ENCODE assay signal across 25 mouse cellular contexts in genomic region chr7:141056976-141057375, GRCm38 (mm10). TPM values are rescaled to one million over a fixed set of nuclear protein-coding genes. Genes with fewer than 3 reads are reported as not detected.
DNase-seq lines count a peak whose midpoint lies in the region; ATAC-seq and TF ChIP-seq lines count a peak whose summit lies in the region.
"Had no signal": no experiment of that assay in that cellular context is flagged by ENCODE, and none has a peak within 500 bp of the region (broad histone marks: within the 10 kb centered on the region; RNA-seq: fewer than 3 reads in every experiment).

No protein-coding gene starts in this region.

- no peak overlapping the region for H3K4me2 ChIP-seq in CH12.LX (ENCODE audit: insufficient read depth, low read depth, poor library complexity, severe bottlenecking)
- H3K4me2 ChIP-seq: embryonic facial prominence, embryonic 13.5 days; forebrain, embryonic 13.5 days; hindbrain, embryonic 12.5 days had no signal

- H3K9me3 ChIP-seq in CH12.LX (replicated peaks; ENCODE audit: low read length) = peaks cover 16% of the 10 kb centered on the region
- H3K9me3 ChIP-seq in heart, embryonic 10.5 days = no peaks in the 10 kb centered on the region
- H3K9me3 ChIP-seq: embryonic facial prominence, embryonic 13.5 days; forebrain, embryonic 13.5 days; hindbrain, embryonic 12.5 days had no signal

- 78% methylated on average over 6 of the region's 6 CpGs for WGBS in heart, embryonic 10.5 days

- ATAC-seq in granulocyte monocyte progenitor cell, adult 5-6 weeks (replicated peaks; ENCODE audit: poor library complexity, severe bottlenecking) = peak; percentile 86
- ATAC-seq: forebrain, embryonic 13.5 days; forebrain, postnatal 0 days; hindbrain, embryonic 16.5 days; inflammation-experienced regulatory T-cells, adult 6 months; intestine, postnatal 0 days had no signal

- no peaks in the 10 kb centered on the region for H3K79me2 ChIP-seq in CH12.LX (replicated peaks; ENCODE audit: control insufficient read depth, extremely low read depth, insufficient read depth, poor library complexity, severe bottlenecking)

- H3K27ac ChIP-seq in CH12.LX (ENCODE audit: insufficient read depth, low read depth) = no peak overlapping the region
- H3K27ac ChIP-seq in heart, embryonic 10.5 days = no peak overlapping the region
- H3K27ac ChIP-seq: embryonic facial prominence, embryonic 13.5 days; forebrain, embryonic 13.5 days; gastrocnemius, adult 2 months; hindbrain, embryonic 12.5 days had no signal

- dilution Hi-C loops in CH12.LX (cut with MboI; ENCODE audit: extremely low pct_ligation_motif_present, extremely low pct_unique_long_range_greater_than_20kb, low sequenced_read_pairs) = no loop called here

- no peak for TF ChIP-seq RAD21 in CH12.LX (IDR thresholded peaks at IDR 0.05; ENCODE audit: low read depth, low read length)

- no peak overlapping the region for H3K9ac ChIP-seq in CH12.LX (ENCODE audit: insufficient read depth, low read depth)
- H3K9ac ChIP-seq: embryonic facial prominence, embryonic 13.5 days; forebrain, embryonic 13.5 days; forebrain, postnatal 0 days; hindbrain, embryonic 12.5 days had no signal

- TF ChIP-seq EP300 in CH12.LX (IDR thresholded peaks at IDR 0.05; ENCODE audit: low read length) = peak; percentile 45; the same call in 1 of the 2 replicates

- no peak for TF ChIP-seq CTCF in CH12.LX (conservative IDR thresholded peaks at IDR 0.05 in 1 of 2, IDR thresholded peaks at IDR 0.05 in 1 of 2; ENCODE audit: low read depth in 2 of 2, low read length in 2 of 2)

- H3K36me3 ChIP-seq in CH12.LX (replicated peaks in 1 of 2; ENCODE audit: control insufficient read depth in 1 of 2, insufficient read depth in 1 of 2, low read length in 1 of 2) = no peaks in the 10 kb centered on the region
- H3K36me3 ChIP-seq in splenic B cell, adult 2 months (ENCODE audit: control insufficient read depth, insufficient read depth, low read length, poor library complexity, severe bottlenecking) = no peaks in the 10 kb centered on the region
- no peaks in the 10 kb centered on the region for H3K36me3 ChIP-seq in heart, embryonic 10.5 days
- H3K36me3 ChIP-seq: hindbrain, embryonic 12.5 days had no signal

- no peak overlapping the region for H3K4me3 ChIP-seq in CH12.LX (replicated peaks in 1 of 3; ENCODE audit: low read depth in 2 of 3, low read length in 2 of 3, poor library complexity in 1 of 3)
- no peak overlapping the region for H3K4me3 ChIP-seq in heart, embryonic 10.5 days
- H3K4me3 ChIP-seq: embryonic facial prominence, embryonic 13.5 days; forebrain, embryonic 13.5 days; gastrocnemius, adult 2 months; hindbrain, embryonic 12.5 days had no signal

- peaks cover 44% of the 10 kb centered on the region for H3K27me3 ChIP-seq in CH12.LX (replicated peaks)
- no peaks in the 10 kb centered on the region for H3K27me3 ChIP-seq in splenic B cell, adult 2 months (ENCODE audit: control insufficient read depth, insufficient read depth, low read length, poor library complexity, severe bottlenecking)
- peaks cover 48% of the 10 kb centered on the region for H3K27me3 ChIP-seq in heart, embryonic 10.5 days (ENCODE audit: insufficient read depth, poor library complexity, severe bottlenecking)
- H3K27me3 ChIP-seq: embryonic facial prominence, embryonic 13.5 days; forebrain, embryonic 13.5 days; hindbrain, embryonic 12.5 days had no signal

- H3K4me1 ChIP-seq in CH12.LX (ENCODE audit: control insufficient read depth in 1 of 2, insufficient read depth in 2 of 2) = peaks cover 21 to 38% of the 10 kb centered on the region in 2 experiments
- peaks cover 16% of the 10 kb centered on the region for H3K4me1 ChIP-seq in heart, embryonic 10.5 days

- TF ChIP-seq POLR2A in CH12.LX (IDR thresholded peaks at IDR 0.05; ENCODE audit: low read depth, low read length) = no peak

- in situ Hi-C loops in CH12.LX (cut with MboI; ENCODE audit: low pct_ligation_motif_present, low pct_unique_long_range_greater_than_20kb, low sequenced_read_pairs) = no loop called here

- peak; percentile 23 for DNase-seq in CH12.LX (ENCODE audit: extremely low read depth)
- DNase-seq in ES-CJ7 (ENCODE audit: low read depth, low spot score) = peak; percentile 76
- DNase-seq in splenic B cell, adult 2 months (ENCODE audit: low read depth, low spot score) = peak; percentile 36
- DNase-seq in heart, embryonic 10.5 days (ENCODE audit: low spot score) = no peak
- DNase-seq in cerebellum, postnatal 14 days = no peak
- DNase-seq in frontal cortex, adult 2 months (ENCODE audit: extremely low spot score in 1 of 2, low spot score in 1 of 2) = no peak
- DNase-seq: adrenal gland, adult 2 months; adrenal gland, postnatal 25 days; cerebellum, adult 2 months; forebrain, postnatal 0 days; gastrocnemius, adult 2 months; gastrocnemius, postnatal 25 days; heart, adult 11 months; heart, postnatal 10 days; heart, postnatal 4 days had no signal

TF ChIP-seq in CH12.LX, 34 proteins besides CTCF, POLR2A, EP300 and RAD21:
- no peak for TF ChIP-seq MAFK (IDR thresholded peaks at IDR 0.05; ENCODE audit: insufficient replicate concordance, low read length)

RNA-seq across cellular contexts. Expression of gene B4galnt4, which starts 3.9 kb away (rescaled TPM):
- 11.2 and 13.1 TPM in 2 replicates for total RNA-seq in CH12.LX (2012; rRNA removed)
- total RNA-seq in CH12.LX (2014; rRNA removed) = 0.70 and 0.91 TPM in 2 replicates
- polyA plus RNA-seq in CH12.LX (2012; ENCODE audit: insufficient read length, low read depth) = 2.9 TPM in 2 replicates
- 0.60 and 3.6 TPM in 2 replicates for total RNA-seq in granulocyte monocyte progenitor cell, adult 5-6 weeks (2014; fragmentation: Nextera tagmentation)
- 0.26 TPM in 1 of 2 replicates, not detected in the other for total RNA-seq in granulocyte monocyte progenitor cell, adult 5-6 weeks (2017)
- polyA plus RNA-seq in heart, embryonic 10.5 days (2016; fragmentation: Nextera tagmentation; extraction: Ambion mirVana) = 2.6 and 12.7 TPM in 2 replicates
- 99.1 and 103 TPM in 2 replicates for polyA plus RNA-seq in frontal cortex, adult 2 months (2012; rRNA removed)
- total RNA-seq: gastrocnemius, postnatal 25 days had no signal

RNA-seq across cellular contexts. Expression of gene Pkp3, which starts 21.0 kb away (rescaled TPM):
- 52.8 and 63.1 TPM in 2 replicates for total RNA-seq in CH12.LX (2012; rRNA removed)
- total RNA-seq in CH12.LX (2014; rRNA removed) = 23.9 and 25.3 TPM in 2 replicates
- polyA plus RNA-seq in CH12.LX (2012; ENCODE audit: insufficient read length, low read depth) = 37.8 and 38.0 TPM in 2 replicates
- 1.4 and 2.2 TPM in 2 replicates for total RNA-seq in granulocyte monocyte progenitor cell, adult 5-6 weeks (2014; fragmentation: Nextera tagmentation)
- total RNA-seq in granulocyte monocyte progenitor cell, adult 5-6 weeks (2017) = 0.52 and 2.7 TPM in 2 replicates
- 0.94 and 3.4 TPM in 2 replicates for polyA plus RNA-seq in heart, embryonic 10.5 days (2016; fragmentation: Nextera tagmentation; extraction: Ambion mirVana)
- 0.11 and 0.22 TPM in 2 replicates for polyA plus RNA-seq in frontal cortex, adult 2 months (2012; rRNA removed)
- total RNA-seq: forebrain, postnatal 0 days; gastrocnemius, adult 2 months had no signal
- polyA plus RNA-seq: forebrain, embryonic 13.5 days; forebrain, postnatal 0 days had no signal

RNA-seq across cellular contexts. Expression of gene Gm17387, which starts 28.0 kb away (rescaled TPM):
- not detected in 2 replicates for total RNA-seq in CH12.LX (2012; rRNA removed)
- not detected in 2 replicates for total RNA-seq in CH12.LX (2014; rRNA removed)
- not detected in 2 replicates for polyA plus RNA-seq in CH12.LX (2012; ENCODE audit: insufficient read length, low read depth)
- not detected in 2 replicates for total RNA-seq in granulocyte monocyte progenitor cell, adult 5-6 weeks (2014; fragmentation: Nextera tagmentation)
- total RNA-seq in granulocyte monocyte progenitor cell, adult 5-6 weeks (2017) = not detected in 2 replicates
- not detected in 2 replicates for polyA plus RNA-seq in heart, embryonic 10.5 days (2016; fragmentation: Nextera tagmentation; extraction: Ambion mirVana)
- polyA plus RNA-seq in frontal cortex, adult 2 months (2012; rRNA removed) = not detected in 2 replicates
- total RNA-seq: adrenal gland, adult 2 months; adrenal gland, postnatal 25 days; ES-E14; forebrain, postnatal 0 days; gastrocnemius, adult 2 months; gastrocnemius, postnatal 25 days; heart, postnatal 10 days; heart, postnatal 4 days had no signal
- polyA plus RNA-seq: adrenal gland, adult 2 months; cerebellum, adult 2 months; cortical plate, adult 2 months; embryonic facial prominence, embryonic 13.5 days; forebrain, embryonic 13.5 days; forebrain, postnatal 0 days; heart, embryonic 14.5 days; hindbrain, embryonic 12.5 days; hindbrain, embryonic 16.5 days; inflammation-experienced regulatory T-cells, adult 6 months; intestine, postnatal 0 days had no signal

RNA-seq across cellular contexts. Expression of gene Ifitm6, which starts 39.3 kb away (rescaled TPM):
- total RNA-seq in CH12.LX (2012; rRNA removed) (not detected in 2 replicates), CH12.LX (2014; rRNA removed) (not detected in 2 replicates)
- polyA plus RNA-seq in CH12.LX (2012; ENCODE audit: insufficient read length, low read depth) = not detected in 2 replicates
- total RNA-seq in granulocyte monocyte progenitor cell, adult 5-6 weeks (2014; fragmentation: Nextera tagmentation) = 17.9 and 48.1 TPM in 2 replicates
- 22.5 and 42.5 TPM in 2 replicates for total RNA-seq in granulocyte monocyte progenitor cell, adult 5-6 weeks (2017)
- not detected in 2 replicates for polyA plus RNA-seq in heart, embryonic 10.5 days (2016; fragmentation: Nextera tagmentation; extraction: Ambion mirVana)
- polyA plus RNA-seq in frontal cortex, adult 2 months (2012; rRNA removed) = 0.86 and 1.0 TPM in 2 replicates
- total RNA-seq: adrenal gland, postnatal 25 days; gastrocnemius, adult 2 months; gastrocnemius, postnatal 25 days had no signal
- polyA plus RNA-seq: forebrain, embryonic 13.5 days; hindbrain, embryonic 12.5 days had no signal

RNA-seq across cellular contexts. Expression of gene Sigirr, which starts 43.4 kb away (rescaled TPM):
- total RNA-seq in CH12.LX (2012; rRNA removed) (12.9 and 19.2 TPM in 2 replicates), CH12.LX (2014; rRNA removed) (13.2 and 15.6 TPM in 2 replicates)
- polyA plus RNA-seq in CH12.LX (2012; ENCODE audit: insufficient read length, low read depth) = 15.2 and 16.1 TPM in 2 replicates
- 16.9 and 30.9 TPM in 2 replicates for total RNA-seq in granulocyte monocyte progenitor cell, adult 5-6 weeks (2014; fragmentation: Nextera tagmentation)
- total RNA-seq in granulocyte monocyte progenitor cell, adult 5-6 weeks (2017) = 16.6 and 20.2 TPM in 2 replicates
- 3.0 and 5.7 TPM in 2 replicates for polyA plus RNA-seq in heart, embryonic 10.5 days (2016; fragmentation: Nextera tagmentation; extraction: Ambion mirVana)
- polyA plus RNA-seq in frontal cortex, adult 2 months (2012; rRNA removed) = 3.7 and 4.0 TPM in 2 replicates

Comparison
In these comparisons a context has a peak if more than half of its experiments do, and no peak if none do; other contexts are left out.
1. DNase-seq: peak in CH12.LX (single experiment), ES-CJ7 (single experiment) and splenic B cell, adult 2 months (single experiment); none in heart, embryonic 10.5 days (single experiment), cerebellum, postnatal 14 days (0 of 2) and frontal cortex, adult 2 months (0 of 2).